Mouse (Mus musculus): ENCODE results near the gene Olfr481. TPM values are rescaled to one million over a fixed set of nuclear protein-coding genes. Genes with fewer than 3 reads are reported as not detected.

Gene Olfr481
- not detected in 2 replicates for total RNA-seq (2017)

DNA sequence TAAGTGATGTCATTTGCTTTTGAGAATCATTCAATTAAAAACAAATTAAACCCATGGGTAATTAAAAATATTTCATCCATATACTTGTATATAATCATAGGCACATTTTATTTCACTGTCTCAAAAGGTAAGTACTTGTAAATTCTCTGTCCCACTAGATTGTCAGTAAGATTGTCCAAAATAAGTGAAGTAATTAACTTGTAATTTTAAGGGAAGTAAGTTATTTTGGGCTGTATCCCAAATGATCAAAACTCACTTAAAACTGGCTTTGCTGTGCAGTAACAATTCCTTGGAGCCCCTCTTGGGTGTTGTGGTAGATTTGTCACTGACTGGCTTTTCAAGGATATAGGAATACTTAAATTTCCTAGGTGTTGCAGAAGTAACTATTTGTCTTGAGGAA, at the start of gene Olfr481:
TSS of gene Olfr481 (plus strand) at position 301 of the 400 bp plus-strand sequence.
- no peak for ATAC-seq (replicated peaks in 1 of 2; ENCODE audit: insufficient read depth in 1 of 2, low FRiP score in 2 of 2, low TSS enrichment in 1 of 2, low read depth in 1 of 2, poor library complexity in 2 of 2, severe bottlenecking in 2 of 2)

- no peak for ATAC-seq (replicated peaks in 1 of 2; ENCODE audit: insufficient read depth in 1 of 2, low FRiP score in 2 of 2, low TSS enrichment in 1 of 2, low read depth in 1 of 2, poor library complexity in 2 of 2, severe bottlenecking in 2 of 2)
Observed at GRCm38 (mm10) chr7:108033889-108034288, 45.8 kb upstream of the Olfr481 start, which contains the start of gene Olfr478. Gene Olfr478, minus strand, starts transcription at chr7:108033989.

GRCm38 (mm10) chr7:108050393-108050792, 29.3 kb upstream of the Olfr481 start, which contains the start of gene Olfr479:
Gene Olfr479, plus strand, starts transcription at chr7:108050693.
- ATAC-seq (replicated peaks in 1 of 2; ENCODE audit: insufficient read depth in 1 of 2, low FRiP score in 2 of 2, low TSS enrichment in 1 of 2, low read depth in 1 of 2, poor library complexity in 2 of 2, severe bottlenecking in 2 of 2): no peak

DNA sequence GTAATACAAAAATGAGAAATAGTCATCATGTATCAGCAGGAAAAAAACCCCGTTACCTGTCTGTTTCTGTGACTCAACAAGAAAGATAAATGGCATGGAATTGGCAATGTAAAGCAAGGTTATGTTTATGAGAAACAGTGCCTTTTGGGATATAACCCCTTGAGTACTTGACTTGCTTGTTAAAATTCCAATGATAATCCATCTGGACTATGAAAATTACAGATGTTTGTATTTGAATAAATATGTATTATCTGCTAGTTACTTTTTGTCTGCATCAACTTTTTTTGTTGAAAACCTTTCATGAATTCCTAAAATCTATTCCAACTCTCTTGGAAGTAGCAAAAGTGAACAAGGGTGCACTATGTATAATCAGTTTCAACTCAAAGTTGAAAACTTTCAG, 12.4 kb upstream of the Olfr481 start, which contains the start of gene Olfr480:
TSS of gene Olfr480 (minus strand) at position 101 of the 400 bp plus-strand sequence.
- no peak for ATAC-seq (replicated peaks in 1 of 2; ENCODE audit: insufficient read depth in 1 of 2, low FRiP score in 2 of 2, low TSS enrichment in 1 of 2, low read depth in 1 of 2, poor library complexity in 2 of 2, severe bottlenecking in 2 of 2)

GRCm38 (mm10) chr7:108097486-108097885, 17.8 kb downstream of the Olfr481 start, which contains the start of gene Olfr482:
Gene Olfr482, minus strand, starts transcription at chr7:108097586.
- no peak for ATAC-seq (replicated peaks in 1 of 2; ENCODE audit: insufficient read depth in 1 of 2, low FRiP score in 2 of 2, low TSS enrichment in 1 of 2, low read depth in 1 of 2, poor library complexity in 2 of 2, severe bottlenecking in 2 of 2)

DNA sequence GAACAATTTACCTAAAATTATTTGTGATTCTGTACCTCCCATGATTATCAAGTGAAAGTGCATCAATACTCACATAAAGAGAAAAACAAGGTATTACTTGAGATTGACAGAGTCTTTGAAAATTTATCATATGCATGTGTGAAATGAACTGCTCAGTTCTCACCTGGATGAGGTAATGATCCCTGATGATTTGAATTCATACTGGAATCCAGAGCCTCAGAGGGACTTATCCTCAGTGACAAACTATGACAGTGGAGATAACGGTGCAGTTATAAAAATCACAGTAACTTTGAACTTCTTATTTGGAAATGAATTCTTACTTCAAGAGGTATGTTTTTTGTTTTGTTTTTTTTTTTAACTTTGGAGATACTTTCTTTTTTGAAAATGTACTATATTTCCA, 20.9 kb downstream of the Olfr481 start, which contains the start of gene Olfr483:
TSS of gene Olfr483 (plus strand) at position 301 of the 400 bp plus-strand sequence.
- ATAC-seq (replicated peaks in 1 of 2; ENCODE audit: insufficient read depth in 1 of 2, low FRiP score in 2 of 2, low TSS enrichment in 1 of 2, low read depth in 1 of 2, poor library complexity in 2 of 2, severe bottlenecking in 2 of 2): no peak

GRCm38 (mm10) chr7:108120681-108121080, 41.0 kb downstream of the Olfr481 start:
- ATAC-seq (replicated peaks in 1 of 2; ENCODE audit: insufficient read depth in 1 of 2, low FRiP score in 2 of 2, low TSS enrichment in 1 of 2, low read depth in 1 of 2, poor library complexity in 2 of 2, severe bottlenecking in 2 of 2): no peak

GRCm38 (mm10) chr7:108121416-108121815, 41.8 kb downstream of the Olfr481 start:
- no peak for ATAC-seq (replicated peaks in 1 of 2; ENCODE audit: insufficient read depth in 1 of 2, low FRiP score in 2 of 2, low TSS enrichment in 1 of 2, low read depth in 1 of 2, poor library complexity in 2 of 2, severe bottlenecking in 2 of 2)

DNA sequence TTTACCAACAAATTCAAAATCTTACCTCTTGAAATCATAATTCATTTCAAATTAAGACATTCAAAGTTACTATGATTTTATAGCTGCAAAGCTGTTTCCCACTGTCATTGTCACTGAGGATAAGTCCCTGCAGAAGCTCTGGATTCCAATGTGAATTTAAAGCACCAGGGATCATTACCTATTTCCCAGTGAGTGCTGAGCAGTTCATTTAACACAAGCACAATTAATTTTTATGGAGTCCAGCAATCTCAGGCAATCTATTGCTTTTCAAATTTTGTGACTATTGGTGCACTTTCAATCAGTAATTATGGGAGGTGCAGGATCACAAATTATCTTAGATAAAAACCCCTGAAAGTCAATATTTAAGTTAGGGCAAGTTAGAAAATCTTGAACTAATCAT, 47.7 kb downstream of the Olfr481 start, which contains the start of gene Olfr484:
TSS of gene Olfr484 (minus strand) at position 101 of the 400 bp plus-strand sequence.
- ATAC-seq (replicated peaks in 1 of 2; ENCODE audit: insufficient read depth in 1 of 2, low FRiP score in 2 of 2, low TSS enrichment in 1 of 2, low read depth in 1 of 2, poor library complexity in 2 of 2, severe bottlenecking in 2 of 2): no peak

Other genes with a start within 250 kb of the Olfr481 start
- not detected in 2 replicates for gene Olfr470, start 232.4 kb upstream of the Olfr481 start, total RNA-seq (2017)
- gene Olfr472, start 182.0 kb upstream of the Olfr481 start, total RNA-seq (2017): not detected in 2 replicates
- gene Olfr473, start 149.4 kb upstream of the Olfr481 start, total RNA-seq (2017): not detected in 2 replicates
- not detected in 2 replicates for gene Olfr474, start 125.2 kb upstream of the Olfr481 start, total RNA-seq (2017)
- gene Olfr476, start 115.1 kb upstream of the Olfr481 start, total RNA-seq (2017): not detected in 2 replicates
- not detected in 2 replicates for gene Olfr477, start 93.2 kb upstream of the Olfr481 start, total RNA-seq (2017)
- not detected in 2 replicates for gene Olfr478, start 45.9 kb upstream of the Olfr481 start, total RNA-seq (2017)
- not detected in 2 replicates for gene Olfr479, start 29.2 kb upstream of the Olfr481 start, total RNA-seq (2017)
- gene Olfr480, start 12.5 kb upstream of the Olfr481 start, total RNA-seq (2017): not detected in 2 replicates
- 0.25 TPM in 1 of 2 replicates, not detected in the other for gene Olfr482, start 17.7 kb downstream of the Olfr481 start, total RNA-seq (2017)
- gene Olfr483, start 21.0 kb downstream of the Olfr481 start, total RNA-seq (2017): not detected in 2 replicates
- gene Olfr484, start 47.6 kb downstream of the Olfr481 start, total RNA-seq (2017): not detected in 2 replicates
- gene Olfr485, start 80.0 kb downstream of the Olfr481 start, total RNA-seq (2017): not detected in 2 replicates
- gene Olfr486, start 92.9 kb downstream of the Olfr481 start, total RNA-seq (2017): not detected in 2 replicates
- gene Olfr487, start 134.8 kb downstream of the Olfr481 start, total RNA-seq (2017): not detected in 2 replicates
- gene Olfr488, start 178.5 kb downstream of the Olfr481 start, total RNA-seq (2017): not detected in 2 replicates
- gene Olfr490, start 209.1 kb downstream of the Olfr481 start, total RNA-seq (2017): not detected in 2 replicates
- not detected in 2 replicates for gene Olfr491, start 233.6 kb downstream of the Olfr481 start, total RNA-seq (2017)
- gene Olfr492, start 243.8 kb downstream of the Olfr481 start, total RNA-seq (2017): not detected in 2 replicates

Data from hematopoietic stem cell, adult 5-6 weeks (primary cell).